Mouse (Mus musculus) liver, embryonic 15.5 days (tissue): ENCODE data around the gene Endov. TPM values are rescaled to one million over a fixed set of nuclear protein-coding genes. Genes with fewer than 3 reads are reported as not detected.

Experiments used
- ATAC-seq: fragments of 200-750 bp; cut with Nextera tagmentation; 2 replicates; pipeline ENCODE4 v1.8.0; 2017; ENCODE audit warnings: moderate number of reproducible peaks, mild to moderate bottlenecking, moderate library complexity; ENCODE audit not compliant: insufficient read depth
- H3K27ac ChIP-seq: fragments of 300-500 bp; sonication (generic); replicated peaks from 2 replicates; pipeline ENCODE4 v1.5.1; 2015; ENCODE audit warnings: mild to moderate bottlenecking, inconsistent platforms
- H3K27me3 ChIP-seq: fragments of 300-500 bp; sonication (generic); 2 replicates; pipeline ENCODE4 v1.6.1; 2015; ENCODE audit warnings: mild to moderate bottlenecking, inconsistent platforms
- H3K36me3 ChIP-seq: fragments of 300-500 bp; sonication (generic); replicated peaks from 2 replicates; pipeline ENCODE4 v1.6.1; 2015; ENCODE audit warnings: moderate library complexity, mild to moderate bottlenecking, inconsistent platforms
- H3K4me1 ChIP-seq: fragments of 300-500 bp; sonication (generic); replicated peaks from 2 replicates; pipeline ENCODE4 v1.6.1; 2015; ENCODE audit warnings: inconsistent platforms
- H3K4me2 ChIP-seq: fragments of 300-500 bp; sonication (generic); 2 replicates; pipeline ENCODE4 v1.6.1; 2015; ENCODE audit warnings: moderate library complexity, mild to moderate bottlenecking, inconsistent platforms
- H3K4me3 ChIP-seq: fragments of 300-500 bp; sonication (generic); replicated peaks from 2 replicates; pipeline ENCODE4 v1.5.1; 2015; ENCODE audit warnings: mild to moderate bottlenecking, inconsistent platforms
- H3K9ac ChIP-seq: fragments of 300-500 bp; sonication (generic); 2 replicates; pipeline ENCODE4 v1.6.1; 2015; ENCODE audit warnings: moderate library complexity, mild to moderate bottlenecking, inconsistent platforms
- H3K9me3 ChIP-seq: fragments of 300-500 bp; sonication (generic); replicated peaks from 2 replicates; pipeline ENCODE4 v1.6.1; 2016; ENCODE audit warnings: inconsistent platforms
- WGBS: fragments of 180-500 bp; shearing (Covaris S2); methylation state at CpG from one replicate; pipeline ENCODE4 v1.1.7; 2015; ENCODE audit warnings: mixed read lengths; ENCODE audit not compliant: insufficient replicate concordance; 5-methylcytosine and 5-hydroxymethylcytosine counted together
- polyA plus RNA-seq: library from polyadenylated mRNA; unstranded; fragments of >200 nt; fragmentation: Nextera tagmentation; extraction: Ambion mirVana; gene quantifications from 2 replicates; pipeline ENCODE4 v1.2.1, GENCODE M21; 2015

Gene Endov
- polyA plus RNA-seq, 1 experiment from 2014 or later, result 5.8 TPM

- no peak overlapping the region for H3K9ac ChIP-seq
- H3K27ac ChIP-seq, result no peak overlapping the region
- no peaks in the 10 kb centered on the region for H3K36me3 ChIP-seq
- peaks cover 85% of the 10 kb centered on the region for H3K27me3 ChIP-seq
- no peaks in the 10 kb centered on the region for H3K4me1 ChIP-seq
- H3K4me2 ChIP-seq, result no peak overlapping the region
- ATAC-seq, result no peak
- no peak overlapping the region for H3K4me3 ChIP-seq
- H3K9me3 ChIP-seq, result no peaks in the 10 kb centered on the region
- WGBS, result 28% methylated on average over 17 of the region's 17 CpGs
Observed at GRCm38 (mm10) chr11:119557940-119558869, 67.1 kb downstream of the Endov start.

GRCm38 (mm10) chr11:119558870-119559610 is 67.9 kb downstream of the Endov start:
- WGBS, result 30% methylated on average over 9 of the region's 9 CpGs

More at GRCm38 (mm10) chr11:119558870-119559610, 67.9 kb downstream of the Endov start:
- Histone ChIP-seq H3K4me2 (no peak overlapping the region), H3K36me3 (no peaks in the 10 kb centered on the region), H3K4me1 (no peaks in the 10 kb centered on the region), H3K4me3 (no peak overlapping the region), H3K9me3 (no peaks in the 10 kb centered on the region), H3K9ac (no peak overlapping the region), H3K27ac (no peak overlapping the region), H3K27me3 (peaks cover 87% of the 10 kb centered on the region)
- no peak for ATAC-seq

Other genes with a start within 250 kb of the Endov start
- gene Gaa, start 223.5 kb upstream of the Endov start, polyA plus RNA-seq, result 21.4 and 26.4 TPM in 2 replicates
- 165 and 170 TPM in 2 replicates for gene Eif4a3, start 191.3 kb upstream of the Endov start, polyA plus RNA-seq
- 0.21 and 0.35 TPM in 2 replicates for gene Card14, start 183.6 kb upstream of the Endov start, polyA plus RNA-seq
- 1.9 and 2.3 TPM in 2 replicates for gene Sgsh, start 135.8 kb upstream of the Endov start, polyA plus RNA-seq
- gene Slc26a11, start 135.8 kb upstream of the Endov start, polyA plus RNA-seq, result 1.6 and 2.6 TPM in 2 replicates
- 4.2 TPM in 2 replicates for gene Rnf213, start 98.2 kb upstream of the Endov start, polyA plus RNA-seq
- 0.05 TPM in 1 of 2 replicates, not detected in the other for gene Nptx1, start 56.4 kb downstream of the Endov start, polyA plus RNA-seq
- gene Rptor, start 111.6 kb downstream of the Endov start, polyA plus RNA-seq, result 4.9 and 5.9 TPM in 2 replicates